Mouse (Mus musculus): ENCODE measurements around the gene Bcl2a1d. TPM values are rescaled to one million over a fixed set of nuclear protein-coding genes. Genes with fewer than 3 reads are reported as not detected.
"Not testable (repeated sequence)": the region's sequence is repeated elsewhere in the genome, so short reads cannot be mapped to it uniquely, and the experiment has no call there.

Bcl2a1d gene
- not detected in 2 replicates for total RNA-seq (2014; rRNA removed)
- 0.23 and 0.30 TPM in 2 replicates for polyA plus RNA-seq (2015; fragmentation: Nextera tagmentation; extraction: Ambion mirVana)

DNA sequence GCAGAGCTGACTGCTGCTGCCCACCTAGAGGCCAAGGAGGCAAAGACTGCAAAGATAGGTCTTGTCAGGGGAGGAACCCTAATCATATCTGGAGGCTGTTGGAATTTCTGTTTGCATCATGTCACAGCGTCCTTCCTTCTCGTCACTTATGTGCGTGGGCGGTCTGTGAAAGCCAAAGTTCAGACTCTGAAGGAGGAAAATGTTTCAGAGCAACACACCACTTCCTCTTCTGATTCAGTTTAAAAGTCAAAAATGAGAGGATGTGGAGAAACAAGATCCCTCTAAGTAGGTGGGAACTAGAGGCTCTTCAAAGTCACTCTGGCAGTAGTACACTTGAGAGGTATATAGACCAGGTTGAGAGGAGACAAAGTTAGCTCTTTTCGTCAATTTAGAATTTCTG lies at the start of gene Bcl2a1d:
TSS of gene Bcl2a1d (minus strand) at position 187 of the 400 bp plus-strand sequence.
- not testable (repeated sequence) for H3K36me3 ChIP-seq (ENCODE audit: insufficient read depth, low read length); H3K4me3 ChIP-seq (ENCODE audit: low read length); H3K9me3 ChIP-seq (ENCODE audit: low read length); H3K4me2 ChIP-seq (ENCODE audit: low read depth, low read length); H3K4me1 ChIP-seq (ENCODE audit: insufficient read depth, low read length); DNase-seq (ENCODE audit: low spot score); ATAC-seq; H3K9ac ChIP-seq (replicated peaks; ENCODE audit: low read length); H3K27ac ChIP-seq; H3K27me3 ChIP-seq (ENCODE audit: insufficient read depth, low read length)
- WGBS, result 91% methylated on average over 5 of the region's 5 CpGs

DNA sequence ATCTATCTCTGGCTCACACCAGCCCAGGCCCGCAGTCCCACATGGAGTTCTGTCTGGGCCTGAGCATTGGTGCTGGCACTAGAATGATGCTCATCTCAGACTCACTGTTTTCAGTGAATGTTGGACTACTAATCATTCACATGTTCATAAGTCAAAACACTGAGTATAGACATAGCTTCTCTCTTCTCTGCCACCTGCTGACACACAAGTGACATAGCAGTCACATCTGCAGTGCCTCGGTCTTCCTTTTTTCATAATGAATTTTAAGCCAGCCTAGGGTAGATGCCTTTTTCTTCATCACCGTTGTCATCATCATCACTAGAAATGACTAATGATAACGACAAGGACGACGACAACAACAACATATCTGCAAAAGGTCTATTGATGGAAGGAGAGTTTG lies 38.5 kb upstream of the Bcl2a1d start:
- H3K4me3 ChIP-seq (ENCODE audit: low read length), result not testable (repeated sequence)
- 98% methylated on average over 2 of the region's 6 CpGs for whole genome bisulfite sequencing

DNA sequence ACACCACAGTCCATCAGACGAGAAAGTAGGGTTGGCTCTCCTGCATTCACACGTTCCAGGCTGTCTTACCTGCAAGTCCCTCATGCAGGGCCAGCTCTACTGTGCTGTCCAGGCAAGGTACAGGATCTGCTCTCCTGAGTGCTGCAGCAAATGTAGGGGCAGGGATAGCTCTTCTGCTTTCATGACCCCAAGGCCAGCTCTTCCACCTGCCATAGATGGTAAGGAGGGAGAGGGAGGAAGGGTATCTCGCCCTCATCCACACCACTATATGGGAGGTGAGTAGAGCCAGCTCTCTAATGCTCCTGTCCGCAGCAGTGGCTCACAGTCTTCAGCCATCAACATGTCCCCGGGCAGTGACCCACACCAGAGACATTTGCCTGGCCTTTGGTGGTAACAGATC lies 37.8 kb upstream of the Bcl2a1d start:
- not testable (repeated sequence) for H3K27ac ChIP-seq; H3K27me3 ChIP-seq (ENCODE audit: insufficient read depth, low read length); ATAC-seq; H3K4me2 ChIP-seq (ENCODE audit: low read depth, low read length); H3K9me3 ChIP-seq (ENCODE audit: low read length); H3K4me1 ChIP-seq (ENCODE audit: insufficient read depth, low read length); H3K9ac ChIP-seq (replicated peaks; ENCODE audit: low read length); H3K4me3 ChIP-seq (ENCODE audit: low read length); H3K36me3 ChIP-seq (ENCODE audit: insufficient read depth, low read length); DNase-seq (ENCODE audit: low spot score)
- WGBS, result 83% methylated on average over 4 of the region's 5 CpGs

More for the DNA sequence above, 38.5 kb upstream of the Bcl2a1d start:
- not testable (repeated sequence) for H3K4me2 ChIP-seq (ENCODE audit: low read depth, low read length); H3K27ac ChIP-seq; H3K9me3 ChIP-seq (ENCODE audit: low read length); H3K27me3 ChIP-seq (ENCODE audit: insufficient read depth, low read length); ATAC-seq; H3K36me3 ChIP-seq (ENCODE audit: insufficient read depth, low read length); DNase-seq (ENCODE audit: low spot score); H3K4me1 ChIP-seq (ENCODE audit: insufficient read depth, low read length); H3K9ac ChIP-seq (replicated peaks; ENCODE audit: low read length)

DNA sequence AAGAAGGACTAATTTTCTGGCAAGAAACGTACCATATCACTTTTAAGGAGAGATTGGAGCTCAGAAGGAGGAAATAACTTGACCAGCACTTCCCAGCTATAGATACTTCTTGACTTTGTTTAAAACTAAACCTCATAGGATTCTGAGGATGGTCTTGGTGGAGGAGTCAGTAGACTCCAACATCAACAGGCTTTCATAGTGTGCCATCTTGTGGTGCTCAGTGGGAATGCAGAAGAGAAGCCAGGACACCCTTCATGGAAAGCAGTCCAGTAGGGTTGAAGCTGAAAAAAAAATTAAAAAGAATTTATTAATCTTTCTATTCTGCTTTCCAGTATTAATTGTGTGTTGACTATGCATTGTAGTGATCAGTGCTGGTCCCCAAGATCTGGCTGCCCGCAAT lies 15.0 kb upstream of the Bcl2a1d start:
- H3K9ac ChIP-seq (replicated peaks; ENCODE audit: low read length); DNase-seq (ENCODE audit: low spot score); H3K4me2 ChIP-seq (ENCODE audit: low read depth, low read length); H3K4me1 ChIP-seq (ENCODE audit: insufficient read depth, low read length); H3K4me3 ChIP-seq (ENCODE audit: low read length); H3K36me3 ChIP-seq (ENCODE audit: insufficient read depth, low read length); H3K27me3 ChIP-seq (ENCODE audit: insufficient read depth, low read length); H3K9me3 ChIP-seq (ENCODE audit: low read length); H3K27ac ChIP-seq: not testable (repeated sequence)
- TF ChIP-seq CTCF (IDR thresholded peaks at IDR 0.05; ENCODE audit: low read depth), result peak; percentile 43
- peak; percentile 21; the same call in 1 of the 2 replicates for ATAC-seq
- no CpG with 5 or more reads among the region's 2 CpGs for WGBS

DNA sequence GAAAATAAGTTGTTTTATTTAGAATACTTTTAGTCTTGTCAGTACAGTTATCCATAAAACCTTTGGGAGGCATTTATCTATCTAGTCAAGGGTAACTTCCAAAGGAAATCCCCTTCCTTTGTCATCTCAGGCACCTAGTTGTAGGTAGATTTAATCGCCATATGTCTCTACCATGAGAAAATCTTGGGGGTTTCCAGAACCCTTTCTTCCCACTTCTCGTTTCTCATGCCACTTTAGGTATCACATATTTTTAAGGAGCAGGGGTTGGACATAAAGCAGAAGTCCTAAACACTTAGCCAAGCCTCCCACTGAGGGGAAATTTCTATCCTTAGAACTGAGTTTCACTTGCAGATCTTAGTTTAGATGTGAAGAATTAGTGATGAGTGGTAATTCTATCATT lies 14.3 kb upstream of the Bcl2a1d start:
- H3K4me3 ChIP-seq (ENCODE audit: low read length); H3K36me3 ChIP-seq (ENCODE audit: insufficient read depth, low read length); H3K27me3 ChIP-seq (ENCODE audit: insufficient read depth, low read length); DNase-seq (ENCODE audit: low spot score); H3K4me2 ChIP-seq (ENCODE audit: low read depth, low read length); H3K9me3 ChIP-seq (ENCODE audit: low read length); H3K4me1 ChIP-seq (ENCODE audit: insufficient read depth, low read length); H3K27ac ChIP-seq; H3K9ac ChIP-seq (replicated peaks; ENCODE audit: low read length); ATAC-seq: not testable (repeated sequence)
- no CpG with 5 or more reads among the region's 2 CpGs for WGBS

GRCm38 (mm10) chr9:88735289-88735688 lies 3.6 kb upstream of the Bcl2a1d start:
- not testable (repeated sequence) for H3K27ac ChIP-seq; H3K4me2 ChIP-seq (ENCODE audit: low read depth, low read length); H3K4me3 ChIP-seq (ENCODE audit: low read length); ATAC-seq; H3K4me1 ChIP-seq (ENCODE audit: insufficient read depth, low read length); H3K9ac ChIP-seq (replicated peaks; ENCODE audit: low read length); H3K27me3 ChIP-seq (ENCODE audit: insufficient read depth, low read length); DNase-seq (ENCODE audit: low spot score); H3K9me3 ChIP-seq (ENCODE audit: low read length); H3K36me3 ChIP-seq (ENCODE audit: insufficient read depth, low read length)

DNA sequence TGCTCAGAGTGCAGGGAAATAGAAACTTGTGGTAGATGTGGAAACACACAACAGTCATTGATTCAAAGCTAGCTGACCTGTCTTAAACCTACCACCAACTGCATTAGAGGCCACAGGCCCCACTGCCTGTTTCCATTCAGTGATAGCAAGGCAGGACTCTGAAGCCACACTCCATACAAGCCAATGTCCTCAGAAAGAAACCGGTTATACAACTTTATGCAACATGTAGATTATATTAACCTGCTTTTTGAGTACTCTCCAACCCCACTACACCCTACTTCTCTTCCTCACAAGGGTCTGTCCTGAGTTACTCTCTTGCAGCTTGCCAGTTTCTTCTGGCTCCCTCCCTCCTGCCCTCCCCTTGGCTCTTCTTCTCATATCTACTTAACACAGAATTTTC lies 1.5 kb upstream of the Bcl2a1d start:
- WGBS, result 61% methylated on average over 1 of the region's 1 CpGs
- not testable (repeated sequence) for ATAC-seq; H3K4me1 ChIP-seq (ENCODE audit: insufficient read depth, low read length); DNase-seq (ENCODE audit: low spot score); H3K4me2 ChIP-seq (ENCODE audit: low read depth, low read length); H3K4me3 ChIP-seq (ENCODE audit: low read length); H3K27ac ChIP-seq; H3K27me3 ChIP-seq (ENCODE audit: insufficient read depth, low read length); H3K36me3 ChIP-seq (ENCODE audit: insufficient read depth, low read length); H3K9me3 ChIP-seq (ENCODE audit: low read length); H3K9ac ChIP-seq (replicated peaks; ENCODE audit: low read length)

- not testable (repeated sequence) for H3K36me3 ChIP-seq (ENCODE audit: insufficient read depth, low read length); H3K27ac ChIP-seq; ATAC-seq; H3K4me3 ChIP-seq (ENCODE audit: low read length); H3K4me2 ChIP-seq (ENCODE audit: low read depth, low read length); H3K27me3 ChIP-seq (ENCODE audit: insufficient read depth, low read length); H3K9me3 ChIP-seq (ENCODE audit: low read length); H3K9ac ChIP-seq (replicated peaks; ENCODE audit: low read length); H3K4me1 ChIP-seq (ENCODE audit: insufficient read depth, low read length); DNase-seq (ENCODE audit: low spot score)
- 94% methylated on average over 1 of the region's 3 CpGs for WGBS
Observed at GRCm38 (mm10) chr9:88732334-88732733, 620 bp upstream of the Bcl2a1d start.

GRCm38 (mm10) chr9:88728311-88728710 lies 3.4 kb downstream of the Bcl2a1d start:
- not testable (repeated sequence) for H3K9ac ChIP-seq (replicated peaks; ENCODE audit: low read length); ATAC-seq; H3K4me1 ChIP-seq (ENCODE audit: insufficient read depth, low read length); H3K9me3 ChIP-seq (ENCODE audit: low read length); DNase-seq (ENCODE audit: low spot score); H3K27me3 ChIP-seq (ENCODE audit: insufficient read depth, low read length); H3K4me2 ChIP-seq (ENCODE audit: low read depth, low read length); H3K27ac ChIP-seq; H3K36me3 ChIP-seq (ENCODE audit: insufficient read depth, low read length); H3K4me3 ChIP-seq (ENCODE audit: low read length)

DNA sequence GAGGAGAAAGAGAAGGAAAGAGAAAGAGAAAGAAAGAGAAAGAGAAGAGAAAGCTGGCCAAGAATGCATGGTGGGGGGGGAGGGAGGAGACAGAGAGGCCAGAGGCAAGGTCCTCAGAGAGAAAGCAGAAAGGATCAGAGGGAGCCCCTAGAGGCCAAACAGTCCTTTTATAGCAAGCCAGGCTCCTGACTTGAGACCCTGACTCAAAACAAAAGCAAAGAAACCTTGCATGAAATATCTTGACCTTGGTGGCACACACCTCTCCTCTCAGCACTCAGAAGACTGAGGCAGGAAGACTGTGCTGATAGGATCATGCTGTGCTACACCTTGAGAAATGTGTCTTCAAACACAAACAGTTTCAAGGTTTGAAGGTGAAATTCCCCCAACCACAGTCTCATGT lies 10.1 kb downstream of the Bcl2a1d start:
- DNase-seq (ENCODE audit: low spot score); H3K36me3 ChIP-seq (ENCODE audit: insufficient read depth, low read length): not testable (repeated sequence)

More for the DNA sequence above, 10.1 kb downstream of the Bcl2a1d start:
- H3K4me1 ChIP-seq (ENCODE audit: insufficient read depth, low read length); ATAC-seq; H3K4me2 ChIP-seq (ENCODE audit: low read depth, low read length); H3K27me3 ChIP-seq (ENCODE audit: insufficient read depth, low read length); H3K4me3 ChIP-seq (ENCODE audit: low read length); H3K27ac ChIP-seq; H3K9me3 ChIP-seq (ENCODE audit: low read length); H3K9ac ChIP-seq (replicated peaks; ENCODE audit: low read length): not testable (repeated sequence)
